Mouse (Mus musculus) heart, adult 2 months (tissue): ENCODE data around the gene Mrpl23. TPM values are rescaled to one million over a fixed set of nuclear protein-coding genes. Genes with fewer than 3 reads are reported as not detected.

ENCODE experiments used
- DNase-seq, 2 experiments: peaks; one replicate each; pipeline ENCODE4 v3.0.0; 2021
- H3K27ac ChIP-seq: fragments of 200-600 bp; 2 replicates; pipeline ENCODE4 v1.8.1; 2022
- H3K27me3 ChIP-seq: fragments of 200-500 bp; 2 replicates; pipeline ENCODE4 v1.6.1; 2012; ENCODE audit warnings: mild to moderate bottlenecking, low read length, inconsistent platforms, mixed read lengths; ENCODE audit not compliant: control insufficient read depth, insufficient read depth
- H3K36me3 ChIP-seq: fragments of 200-500 bp; 2 replicates; pipeline ENCODE4 v1.6.1; 2012; ENCODE audit warnings: low read length, inconsistent platforms; ENCODE audit not compliant: control insufficient read depth, insufficient read depth
- H3K4me1 ChIP-seq: fragments of 200-500 bp; 2 replicates; pipeline ENCODE4 v1.6.1; 2011; ENCODE audit warnings: low read length; ENCODE audit not compliant: control insufficient read depth, insufficient read depth
- H3K4me3 ChIP-seq: fragments of 200-600 bp; 2 replicates; pipeline ENCODE4 v1.8.1; 2022
- H3K79me2 ChIP-seq: fragments of 200-500 bp; replicated peaks from 2 replicates; pipeline ENCODE4 v1.6.1; 2012; ENCODE audit warnings: mild to moderate bottlenecking, inconsistent platforms, low read length, moderate library complexity, mixed read lengths; ENCODE audit not compliant: control insufficient read depth, insufficient read depth
- H3K9ac ChIP-seq: fragments of 200-500 bp; 2 replicates; pipeline ENCODE4 v1.6.1; 2012; ENCODE audit warnings: low read depth, mild to moderate bottlenecking, control low read depth, inconsistent platforms, low read length, mixed read lengths
- CTCF ChIP-seq: fragments of 200-600 bp; IDR thresholded peaks from 2 replicates; pipeline ENCODE4 v1.8.1; 2022; ENCODE audit warnings: antibody characterized with exemption, mild to moderate bottlenecking, moderate library complexity
- EP300 ChIP-seq: fragments of 200-500 bp; IDR thresholded peaks from 2 replicates; pipeline ENCODE4 v1.6.1; 2011; ENCODE audit warnings: low read depth, low read length, control low read depth; ENCODE audit not compliant: insufficient read depth
- POLR2A ChIP-seq: fragments of 200-500 bp; IDR thresholded peaks from 2 replicates; pipeline ENCODE4 v1.6.1; 2011; ENCODE audit warnings: mild to moderate bottlenecking, low read depth, low read length, control low read depth; ENCODE audit not compliant: insufficient read depth
- WGBS: fragments of 180-500 bp; shearing (Covaris S2); methylation state at CpG from one replicate; pipeline ENCODE4 v1.1.7; 2018; 5-methylcytosine and 5-hydroxymethylcytosine counted together
- intact Hi-C: fragments of 180-260 bp; cut with DNase I; formaldehyde crosslinking; loops from one replicate; pipeline ENCODE4 v1.15.1; 2025
- polyA plus RNA-seq: library from polyadenylated mRNA; depleted of rRNA; stranded (reverse); fragments of >200 nt; gene quantifications from 2 replicates; pipeline ENCODE4 v1.2.3, GENCODE M21; 2012
- total RNA-seq, 2 experiments: library from RNA; stranded (reverse); gene quantifications; 2 replicates each; pipeline ENCODE4 v1.2.3; 2021

Mrpl23 gene
- total and polyA plus RNA-seq, 3 experiments = 0.89 to 12.8 (median 2.1) TPM

DNA sequence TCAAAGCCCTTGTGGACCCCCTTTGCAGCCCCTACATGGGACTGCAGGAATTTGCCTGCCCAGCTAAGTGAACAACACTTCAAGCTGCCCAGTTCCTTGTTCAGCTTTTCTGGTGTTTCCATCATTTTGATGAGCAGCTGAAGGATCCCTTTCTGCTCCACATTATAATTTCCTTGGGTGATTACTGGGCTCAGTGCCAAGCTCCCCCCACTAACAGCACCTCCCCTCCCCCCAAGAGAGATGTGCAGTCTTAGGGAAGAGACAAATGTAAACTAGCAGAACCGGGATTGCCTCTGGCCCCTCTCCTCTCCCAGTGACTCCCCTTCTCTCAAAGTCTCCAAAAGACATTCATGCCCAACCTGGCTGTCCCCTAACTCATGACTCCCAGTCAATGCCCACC, 22.1 kb downstream of the Mrpl23 start:
- Histone ChIP-seq H3K4me1 (no peaks in the 10 kb centered on the region), H3K36me3 (no peaks in the 10 kb centered on the region), H3K4me3 (no peak overlapping the region), H3K79me2 (no peaks in the 10 kb centered on the region), H3K27me3 (no peaks in the 10 kb centered on the region), H3K27ac (no peak overlapping the region), H3K9ac (no peak overlapping the region)
- TF ChIP-seq CTCF = no peak
- TF ChIP-seq EP300 = no peak
- TF ChIP-seq POLR2A = no peak
- DNase-seq = no peak
- intact Hi-C loops = no loop called here
- 58% methylated on average over 1 of the region's 1 CpGs for WGBS

DNA sequence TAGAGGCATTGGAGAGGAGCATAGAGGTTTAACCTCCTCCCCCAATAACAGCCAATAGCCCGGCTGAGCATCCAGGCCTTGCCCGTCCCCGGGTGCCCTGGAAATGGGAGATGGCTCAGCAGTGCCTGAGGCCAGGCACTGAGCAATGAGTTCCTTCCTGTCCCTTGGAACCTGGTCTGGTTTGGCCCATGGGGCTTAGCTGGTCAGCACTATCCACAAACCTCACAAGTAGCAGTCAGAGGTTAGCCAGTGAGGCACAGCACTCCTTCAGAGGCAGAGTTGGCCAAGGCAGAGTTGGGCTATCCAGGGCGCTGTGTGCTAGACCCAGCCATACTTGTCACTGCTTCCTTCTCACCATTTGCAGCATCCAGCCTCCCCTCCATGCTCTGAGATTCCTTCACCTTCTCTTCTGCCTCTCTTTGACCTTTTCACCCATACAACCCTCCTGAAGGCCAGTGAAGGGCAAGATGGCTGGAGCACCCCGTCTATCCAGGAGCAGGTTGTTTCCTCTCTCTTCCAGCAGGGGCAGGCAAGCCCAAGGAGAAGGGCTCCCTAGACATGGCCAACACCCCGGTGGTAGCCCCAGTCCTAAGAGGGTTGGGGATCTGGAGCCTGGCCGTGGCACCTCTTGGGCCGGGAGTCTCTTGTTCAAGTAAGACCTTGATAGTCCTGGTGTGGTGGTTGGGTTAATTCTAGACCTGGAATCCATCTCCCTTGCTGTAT, 23.0 kb downstream of the Mrpl23 start:
- Histone ChIP-seq H3K9ac (no peak overlapping the region), H3K79me2 (no peaks in the 10 kb centered on the region), H3K36me3 (no peaks in the 10 kb centered on the region), H3K4me1 (no peaks in the 10 kb centered on the region), H3K27me3 (no peaks in the 10 kb centered on the region), H3K4me3 (no peak overlapping the region), H3K27ac (no peak overlapping the region)
- intact Hi-C loops = no loop called here
- no peak for TF ChIP-seq CTCF
- TF ChIP-seq EP300 = no peak
- no peak for TF ChIP-seq POLR2A
- WGBS = 76% methylated on average over 8 of the region's 8 CpGs
- DNase-seq = no peak

DNA sequence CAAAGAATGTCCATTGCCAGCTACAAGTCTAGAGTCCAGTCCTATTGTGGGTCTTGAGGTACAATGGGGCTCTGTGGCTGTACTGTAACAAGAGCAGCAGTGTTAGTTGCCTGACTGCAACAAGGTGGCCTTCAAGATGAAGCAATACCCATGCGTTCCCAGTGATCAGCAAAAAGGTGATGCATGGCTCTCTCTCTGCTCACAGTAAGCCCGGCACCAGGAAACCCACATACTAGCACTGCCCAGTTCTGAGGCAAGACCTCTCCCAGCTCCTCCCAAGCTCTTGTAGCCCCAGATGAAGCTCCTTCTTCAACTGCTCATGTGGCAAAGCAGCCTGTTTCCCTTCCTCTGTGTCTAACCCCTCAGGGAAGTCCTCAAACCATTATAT, 23.6 kb downstream of the Mrpl23 start:
- no peak overlapping the region for H3K9ac ChIP-seq
- H3K27ac ChIP-seq = no peak overlapping the region
- DNase-seq = no peak
- no peaks in the 10 kb centered on the region for H3K27me3 ChIP-seq
- H3K79me2 ChIP-seq = no peaks in the 10 kb centered on the region
- intact Hi-C loops = no loop called here
- H3K4me3 ChIP-seq = no peak overlapping the region
- no peaks in the 10 kb centered on the region for H3K36me3 ChIP-seq
- TF ChIP-seq POLR2A (no peak), CTCF (no peak), EP300 (no peak)
- whole genome bisulfite sequencing = 95% methylated on average over 2 of the region's 2 CpGs
- H3K4me1 ChIP-seq = no peaks in the 10 kb centered on the region

DNA sequence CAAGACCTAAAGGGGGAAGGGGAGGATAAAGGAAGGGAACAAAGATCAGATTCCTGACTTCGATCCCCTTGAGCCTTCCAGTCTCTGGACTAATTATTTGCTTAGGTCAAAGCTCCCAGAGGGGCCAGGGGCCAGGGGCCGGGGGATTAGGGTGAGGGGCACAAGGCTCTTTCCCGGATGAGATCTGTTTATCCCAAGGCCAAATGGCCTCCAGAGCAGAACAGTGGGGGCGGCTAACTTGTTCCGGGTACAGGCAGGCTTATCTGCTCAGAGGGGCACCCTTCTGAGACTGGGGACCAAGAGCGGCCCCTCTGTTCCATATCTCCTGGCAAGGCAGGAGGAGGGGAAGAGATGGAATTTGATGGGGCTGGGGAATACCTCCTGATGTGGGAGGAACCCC, 25.2 kb downstream of the Mrpl23 start:
- Histone ChIP-seq H3K9ac (no peak overlapping the region), H3K27ac (no peak overlapping the region), H3K4me3 (no peak overlapping the region), H3K27me3 (no peaks in the 10 kb centered on the region), H3K36me3 (no peaks in the 10 kb centered on the region), H3K79me2 (no peaks in the 10 kb centered on the region), H3K4me1 (no peaks in the 10 kb centered on the region)
- WGBS = 63% methylated on average over 6 of the region's 6 CpGs
- TF ChIP-seq POLR2A = no peak
- TF ChIP-seq CTCF = no peak
- TF ChIP-seq EP300 = no peak
- intact Hi-C loops = no loop called here
- no peak for DNase-seq

DNA sequence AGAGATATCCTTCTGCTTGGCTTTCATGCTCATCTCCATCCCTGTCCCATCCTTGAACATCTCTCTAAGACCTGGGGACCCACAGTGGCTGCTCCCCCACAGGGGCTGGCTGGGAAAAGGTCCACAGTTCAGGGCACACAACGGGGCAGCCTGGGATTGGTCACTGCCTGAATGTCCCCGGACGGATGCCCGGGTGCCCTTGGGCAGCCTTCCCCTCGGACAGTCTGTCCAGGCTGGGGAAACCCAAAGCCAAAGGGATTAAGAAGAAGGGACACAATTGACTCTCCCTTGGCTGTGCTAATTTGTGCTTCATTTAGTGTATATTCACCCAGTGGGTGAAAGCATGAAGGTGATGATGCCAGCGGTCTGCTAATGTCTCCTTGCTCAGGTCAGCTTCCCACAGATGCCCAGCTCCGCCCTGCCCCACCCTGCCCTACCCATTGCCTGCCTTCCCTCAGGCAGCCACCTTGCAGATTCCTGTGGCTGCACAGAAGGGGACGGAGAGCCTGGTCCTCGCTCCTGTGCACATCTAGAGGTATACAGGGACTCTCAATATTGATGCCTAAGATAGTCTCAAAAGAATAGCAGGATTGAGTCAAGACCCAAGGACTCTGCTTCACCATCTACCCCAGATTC, 26.1 kb downstream of the Mrpl23 start:
- Histone ChIP-seq H3K9ac (no peak overlapping the region), H3K27ac (no peak overlapping the region), H3K79me2 (no peaks in the 10 kb centered on the region), H3K36me3 (no peaks in the 10 kb centered on the region), H3K27me3 (no peaks in the 10 kb centered on the region), H3K4me1 (no peaks in the 10 kb centered on the region), H3K4me3 (no peak overlapping the region)
- WGBS = 95% methylated on average over 9 of the region's 9 CpGs
- TF ChIP-seq POLR2A = no peak
- TF ChIP-seq CTCF = no peak
- no peak for TF ChIP-seq EP300
- no peak for DNase-seq
- intact Hi-C loops = no loop called here

DNA sequence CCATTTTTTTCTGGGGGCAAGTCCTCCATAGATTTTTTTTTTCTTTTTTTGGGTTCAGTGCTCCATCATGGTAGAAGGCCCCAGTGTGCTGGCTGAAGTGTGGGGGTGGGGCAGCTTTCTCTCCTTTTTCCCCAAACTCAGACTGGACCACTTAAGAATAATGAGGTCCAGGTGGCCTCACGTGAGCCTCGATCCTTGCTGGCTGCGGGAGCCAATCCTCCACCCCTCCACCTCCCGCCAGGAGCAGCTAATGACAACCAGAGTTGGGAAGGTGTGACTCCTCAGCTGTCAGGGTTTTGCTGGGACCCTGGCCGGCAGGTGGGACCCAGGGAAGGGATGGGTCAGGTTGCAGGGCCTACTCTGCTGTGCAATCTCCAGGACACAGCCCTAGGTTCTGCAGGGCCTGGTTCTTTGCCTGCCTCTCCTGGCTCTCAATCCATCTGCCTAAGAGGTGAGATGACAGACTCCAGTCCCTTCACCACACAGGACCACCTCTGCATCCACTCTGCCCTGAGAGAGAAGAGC, 27.2 kb downstream of the Mrpl23 start:
- H3K79me2 ChIP-seq = no peaks in the 10 kb centered on the region
- 86% methylated on average over 5 of the region's 5 CpGs for WGBS
- no peaks in the 10 kb centered on the region for H3K36me3 ChIP-seq
- TF ChIP-seq EP300 (no peak), CTCF (no peak), POLR2A (no peak)
- no peaks in the 10 kb centered on the region for H3K27me3 ChIP-seq
- no peak overlapping the region for H3K9ac ChIP-seq
- DNase-seq = no peak
- H3K27ac ChIP-seq = no peak overlapping the region
- no peaks in the 10 kb centered on the region for H3K4me1 ChIP-seq
- no peak overlapping the region for H3K4me3 ChIP-seq
- intact Hi-C loops = no loop called here
